Mouse (Mus musculus): ENCODE results near the gene Plxna2.

GRCm38 (mm10) chr1:194836671-194837070 is 218.7 kb downstream of the Plxna2 start:
- no peak for TF ChIP-seq CTCF (IDR thresholded peaks at IDR 0.05)
- no peak for TF ChIP-seq EP300 (IDR thresholded peaks at IDR 0.05)
